Mouse (Mus musculus) layer of hippocampus, postnatal 10 days (tissue): ENCODE measurements around the gene Bfar. TPM values are rescaled to one million over a fixed set of nuclear protein-coding genes. Genes with fewer than 3 reads are reported as not detected.
"Not testable (repeated sequence)": the region's sequence is repeated elsewhere in the genome, so short reads cannot be mapped to it uniquely, and the experiment has no call there.

ENCODE experiments used
- DNase-seq, 2 experiments: peaks; one replicate each; pipeline ENCODE4 v3.0.0; 2021; ENCODE audit warnings: low spot score in 2 of 2
- total RNA-seq, 2 experiments: library from RNA; stranded (reverse); gene quantifications; 2 replicates each; pipeline ENCODE4 v1.2.3; 2021

Bfar gene
- total RNA-seq, 2 experiments from 2014 or later: 38.8 to 39.5 TPM

DNA sequence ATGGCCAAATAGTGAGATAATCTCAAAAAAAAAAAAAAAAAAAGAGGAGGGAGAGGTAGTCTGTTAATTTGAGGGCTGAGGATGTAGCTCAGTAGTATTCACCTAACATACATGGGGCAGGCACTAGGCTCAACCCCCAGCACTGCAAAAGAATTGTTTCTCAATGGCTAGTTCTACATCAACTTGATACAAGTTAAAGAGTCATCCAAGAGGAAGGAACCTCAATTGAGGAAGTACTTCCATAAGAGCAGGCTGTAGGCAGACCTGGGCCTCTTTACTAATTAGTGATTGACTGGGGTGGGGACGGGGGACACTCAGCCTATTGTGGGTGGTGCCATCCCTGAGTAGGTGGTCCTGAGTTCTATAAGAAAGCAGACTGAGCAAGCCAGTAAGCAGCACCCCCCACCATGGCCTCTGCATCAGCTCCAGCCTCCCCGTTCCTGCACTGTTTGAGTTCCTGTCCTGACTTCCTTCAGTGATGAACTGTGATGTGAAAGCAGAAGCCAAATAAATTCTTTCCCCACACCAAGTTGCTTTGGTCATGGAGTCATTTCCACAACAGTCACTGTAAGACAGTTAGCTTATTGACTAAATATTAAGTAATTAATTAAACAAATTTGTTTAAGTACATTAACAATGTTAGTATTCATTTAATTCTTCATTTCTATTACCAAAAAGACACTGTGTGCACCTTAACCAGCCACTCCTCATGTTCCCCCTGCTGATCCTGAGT is 45.3 kb downstream of the Bfar start:
- DNase-seq: no peak

DNA sequence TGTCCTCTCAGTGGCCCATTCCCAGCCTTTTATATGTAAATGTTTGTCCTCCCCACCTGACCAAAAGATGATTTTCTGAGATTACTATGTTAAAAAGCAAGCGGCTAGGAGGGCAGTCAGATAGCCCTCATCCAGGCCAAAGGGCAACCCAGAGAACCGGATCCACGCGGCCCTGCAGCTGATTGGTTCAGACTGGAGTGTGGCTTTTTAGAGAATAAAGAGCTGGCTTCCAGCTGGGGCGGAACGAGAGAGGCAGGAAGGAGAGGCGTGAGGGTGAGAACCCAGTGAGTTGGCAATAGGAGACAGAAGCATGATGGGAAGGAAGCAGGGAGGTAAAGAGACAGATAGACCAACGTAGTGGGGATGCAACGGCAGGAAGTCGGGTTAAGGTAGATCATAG is 51.3 kb downstream of the Bfar start:
- no peak for DNase-seq

DNA sequence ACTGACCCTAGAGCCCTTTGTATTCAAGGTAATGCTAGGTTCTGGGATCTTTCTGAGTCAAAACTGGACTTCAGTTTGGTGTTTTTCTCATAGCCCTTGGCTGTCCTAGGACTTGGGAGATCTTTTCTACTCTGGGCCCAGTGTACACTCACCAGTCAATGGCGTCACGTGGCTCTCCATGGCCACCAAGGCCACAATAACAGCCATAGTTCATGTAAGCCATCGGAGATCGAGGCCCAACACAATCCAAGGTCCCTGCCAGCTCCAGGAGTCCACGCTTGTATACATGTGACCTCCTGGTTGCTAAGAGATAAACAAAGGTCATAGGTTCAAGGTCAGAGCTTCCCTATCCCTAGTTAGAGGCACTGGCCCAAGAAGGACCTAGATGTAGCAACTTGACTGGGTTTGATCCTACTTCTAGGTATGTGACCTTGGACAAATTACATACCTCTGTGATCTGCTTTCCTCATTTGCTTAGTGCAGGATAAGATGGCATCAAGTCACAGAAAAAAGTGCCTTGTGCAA is 56.2 kb downstream of the Bfar start:
- no peak for DNase-seq

DNA sequence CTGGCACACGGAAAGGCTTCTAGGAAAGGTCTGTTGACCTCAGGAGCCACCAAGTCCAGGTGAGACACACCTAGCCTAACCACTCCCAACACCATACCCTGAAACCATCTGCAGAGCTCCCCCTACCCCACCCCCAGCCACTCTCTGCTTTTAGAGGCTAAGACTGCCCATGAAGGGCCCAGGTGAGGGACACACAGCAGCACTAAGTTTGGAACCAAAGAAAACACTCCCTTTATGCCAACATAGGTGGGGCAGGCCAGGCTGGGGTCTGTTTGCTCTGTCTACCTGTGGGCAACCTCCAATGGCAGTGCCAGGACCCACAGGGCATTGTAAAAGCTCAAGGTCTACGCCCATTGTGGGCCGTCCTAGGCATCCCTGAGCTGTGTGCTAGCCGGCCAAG is 57.8 kb downstream of the Bfar start:
- DNase-seq: no peak

DNA sequence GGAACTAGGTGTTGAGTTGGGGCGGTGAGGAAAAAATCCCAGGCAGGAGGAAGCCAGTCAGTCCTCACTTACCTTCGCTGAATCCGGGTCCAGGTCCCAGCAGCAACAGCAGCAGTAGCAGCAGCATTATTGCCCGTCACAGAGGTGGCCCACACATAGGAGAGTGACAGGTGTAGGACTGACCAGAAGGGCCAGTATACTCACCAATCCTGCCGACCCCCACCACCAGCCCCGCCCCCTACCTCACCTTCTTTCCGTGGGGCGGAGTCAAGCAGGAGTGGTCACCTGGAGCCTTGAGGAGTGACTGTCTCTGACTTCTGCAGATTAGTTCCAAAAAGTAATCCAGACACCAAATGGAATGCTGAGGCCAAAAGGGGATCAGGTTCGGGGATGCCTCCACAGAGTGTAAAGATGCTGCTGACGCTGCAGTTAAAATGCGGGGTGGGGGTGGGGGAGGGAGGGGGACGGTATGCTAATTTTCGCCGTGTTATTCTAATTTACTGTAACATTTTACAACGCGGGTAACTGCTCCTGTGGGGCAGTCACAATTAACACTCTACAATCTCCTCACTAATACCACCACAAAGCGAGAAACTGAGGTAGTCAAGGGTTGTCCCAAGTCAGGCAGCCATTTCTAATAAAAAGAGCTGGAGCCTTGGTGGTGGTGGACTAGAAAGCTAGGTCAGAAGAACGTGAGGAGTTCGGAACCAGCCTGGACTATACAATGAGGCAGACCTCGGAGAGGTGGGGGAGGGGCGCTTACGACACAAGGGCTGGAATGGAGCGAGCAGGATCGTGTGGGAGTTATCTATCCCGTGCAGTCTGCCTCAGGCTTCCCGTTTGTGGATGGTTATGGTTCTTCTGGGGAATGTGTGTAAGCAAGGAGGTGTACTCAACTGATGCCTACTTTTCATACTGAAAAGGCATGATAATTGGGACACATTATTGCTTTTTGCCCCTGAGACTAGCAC is 58.9 kb downstream of the Bfar start, which contains the start of gene Pla2g10:
Gene Pla2g10, minus strand, starts transcription at position 699 of the 971 bp plus-strand sequence.
- no peak for DNase-seq

DNA sequence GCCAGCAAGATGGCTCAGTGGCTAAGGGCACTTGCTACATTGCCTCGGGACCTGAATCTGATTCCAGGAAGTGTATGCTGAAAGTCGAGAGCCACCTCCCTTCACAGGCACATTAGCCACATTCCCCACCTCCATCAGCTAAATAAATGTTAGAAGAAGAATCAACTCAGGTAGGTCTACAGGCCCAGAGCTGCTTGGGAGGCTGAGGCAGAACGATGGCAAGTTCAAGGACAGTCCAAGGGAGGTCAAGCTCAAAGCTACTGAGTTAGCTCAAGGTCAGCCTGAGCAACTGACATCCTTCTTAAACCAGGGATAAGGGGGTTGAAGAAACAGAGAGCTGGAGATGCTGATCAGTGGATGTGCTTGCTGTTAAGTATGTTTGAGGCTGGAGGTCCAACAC is 61.1 kb downstream of the Bfar start:
- DNase-seq: no peak

DNA sequence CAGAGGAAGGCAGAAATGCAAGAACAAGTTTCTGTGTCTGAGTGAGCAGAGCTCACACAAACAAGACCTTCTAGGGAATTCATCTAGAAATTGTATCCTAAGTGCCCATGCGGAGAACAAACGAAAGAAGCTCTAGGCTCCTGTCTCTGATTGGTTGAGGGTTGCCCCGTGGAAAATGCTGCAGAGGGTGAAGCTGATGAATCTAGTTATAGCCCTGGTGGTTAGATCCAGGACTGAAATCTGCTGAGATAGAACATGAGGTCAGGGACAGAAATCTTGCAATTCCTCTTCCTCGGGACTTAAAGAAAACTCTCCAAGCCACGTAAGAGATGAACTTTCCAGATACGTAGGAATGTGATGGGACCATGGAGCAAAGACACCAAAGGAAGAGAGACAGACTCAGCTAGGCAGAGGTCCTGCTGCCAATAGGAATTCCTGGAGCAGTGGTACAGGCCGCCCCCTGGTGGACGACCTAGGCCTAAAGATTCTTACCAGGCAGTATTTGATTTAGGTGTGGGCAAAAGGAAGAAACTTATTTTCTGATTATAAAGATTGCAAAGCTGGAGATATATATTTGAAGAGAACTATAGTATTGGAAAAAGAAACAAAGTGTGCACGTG is 62.0 kb downstream of the Bfar start:
- peak; percentile 81 to 87 for DNase-seq

DNA sequence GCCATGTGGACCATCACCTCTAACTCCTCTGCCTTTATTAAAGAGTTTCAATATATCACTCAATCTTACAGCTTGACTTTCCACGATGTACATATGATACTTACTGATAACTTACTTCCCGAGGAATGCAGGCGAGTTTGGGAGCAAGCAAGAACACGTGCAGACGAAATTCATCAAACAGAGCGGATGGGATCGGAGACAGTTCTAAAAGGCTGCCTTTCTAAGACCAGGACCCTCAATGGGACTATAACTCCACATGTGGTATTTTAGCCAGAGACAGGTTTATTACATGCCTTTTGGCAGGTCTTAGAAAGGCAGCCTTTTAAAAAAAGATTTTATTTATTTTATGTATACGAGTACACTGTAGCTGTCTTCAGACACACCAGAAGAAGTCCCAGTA is 64.3 kb downstream of the Bfar start:
- DNase-seq: no peak

DNA sequence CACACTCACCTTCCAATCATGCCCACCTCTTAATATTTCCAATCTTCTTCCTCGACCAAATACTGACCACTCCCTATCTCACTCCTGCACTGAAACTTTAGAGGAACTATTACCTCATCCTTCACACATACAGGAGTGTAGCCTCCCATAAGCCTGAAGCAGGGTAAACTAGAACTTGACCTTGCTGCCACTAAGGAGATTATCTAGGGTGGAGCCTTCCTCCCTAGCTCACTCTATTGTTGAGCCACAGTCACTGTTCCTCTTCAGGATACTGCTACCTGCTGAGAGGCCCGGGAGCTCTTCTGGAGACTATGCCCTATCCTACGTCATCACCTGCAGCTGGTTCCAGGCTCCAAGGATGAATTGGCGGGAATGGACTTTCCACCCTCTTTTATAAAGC is 67.4 kb downstream of the Bfar start:
- not testable (repeated sequence) for DNase-seq

DNA sequence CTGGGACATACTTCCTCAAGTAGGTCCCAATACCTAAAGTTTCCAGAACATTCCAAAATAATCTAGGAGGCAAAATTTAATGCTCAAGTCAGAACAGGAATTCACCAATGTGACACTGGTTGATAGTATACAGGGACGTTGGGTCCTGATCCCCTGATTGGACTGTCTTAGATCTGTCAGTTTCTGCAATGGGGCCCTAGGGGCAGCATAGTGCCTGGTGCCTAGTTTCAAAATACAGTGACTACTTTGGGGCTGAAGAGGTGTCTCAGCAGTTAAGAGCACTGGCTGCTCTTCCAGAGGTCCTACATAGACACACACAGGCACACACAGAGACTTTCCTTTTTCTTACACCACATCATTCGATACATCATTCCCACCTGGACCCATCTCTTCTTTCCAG is 69.2 kb downstream of the Bfar start:
- no peak for DNase-seq

DNA sequence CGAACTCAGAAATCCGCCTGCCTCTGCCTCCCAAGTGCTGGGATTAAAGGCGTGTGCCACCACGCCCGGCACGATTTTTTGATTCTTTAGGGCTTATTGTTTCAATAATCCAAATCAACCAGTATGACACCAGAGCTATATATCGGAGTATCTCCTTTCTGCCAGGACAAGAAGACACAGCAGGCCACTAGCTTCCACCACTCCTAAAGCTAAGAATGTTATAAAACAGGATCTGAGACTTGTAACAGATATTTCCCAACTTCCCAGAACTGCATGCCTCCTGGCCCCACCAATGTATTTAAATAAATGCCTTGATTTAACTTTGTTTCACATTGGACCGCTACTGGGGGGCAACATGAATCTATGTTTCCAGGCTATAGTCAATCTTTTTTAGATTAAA is 76.0 kb downstream of the Bfar start:
- DNase-seq: no peak

DNA sequence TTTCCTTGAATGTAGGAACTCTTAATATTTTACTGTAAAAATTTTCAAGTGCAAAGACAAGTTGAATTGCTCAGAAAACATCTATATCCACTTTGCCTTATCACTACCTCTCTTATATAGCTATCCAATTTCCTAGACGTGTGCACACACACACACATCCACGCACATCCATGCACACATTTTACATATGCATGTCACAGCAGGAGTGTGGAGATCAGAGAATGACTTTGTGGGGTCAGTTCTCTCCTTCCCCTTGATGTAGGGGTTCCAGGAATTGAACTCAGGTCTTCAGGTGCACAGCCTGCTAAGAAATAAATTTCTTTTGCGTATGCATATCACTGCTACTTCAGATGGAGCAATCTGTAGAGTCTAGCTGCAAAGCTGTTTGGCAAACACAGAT is 76.5 kb downstream of the Bfar start:
- DNase-seq: no peak

DNA sequence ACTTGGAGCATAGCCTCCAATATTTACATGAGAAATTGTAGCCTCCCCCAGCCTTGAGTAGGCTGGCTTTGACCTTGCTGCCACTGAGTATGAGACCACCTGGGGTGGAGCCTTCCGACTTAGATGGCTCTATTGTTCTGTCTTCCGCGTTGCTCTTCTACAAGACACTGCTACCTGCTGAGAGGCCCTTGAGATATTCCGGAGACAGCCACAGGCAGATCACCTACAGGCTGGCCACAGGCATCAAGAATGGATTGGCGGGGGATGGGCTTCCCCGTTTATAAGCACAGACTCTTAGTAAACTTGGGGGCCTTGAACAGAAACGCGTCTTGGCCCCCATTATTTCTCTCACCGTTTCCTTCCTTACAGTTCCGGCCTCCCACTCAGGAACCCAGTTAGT is 77.2 kb downstream of the Bfar start:
- DNase-seq: not testable (repeated sequence)

DNA sequence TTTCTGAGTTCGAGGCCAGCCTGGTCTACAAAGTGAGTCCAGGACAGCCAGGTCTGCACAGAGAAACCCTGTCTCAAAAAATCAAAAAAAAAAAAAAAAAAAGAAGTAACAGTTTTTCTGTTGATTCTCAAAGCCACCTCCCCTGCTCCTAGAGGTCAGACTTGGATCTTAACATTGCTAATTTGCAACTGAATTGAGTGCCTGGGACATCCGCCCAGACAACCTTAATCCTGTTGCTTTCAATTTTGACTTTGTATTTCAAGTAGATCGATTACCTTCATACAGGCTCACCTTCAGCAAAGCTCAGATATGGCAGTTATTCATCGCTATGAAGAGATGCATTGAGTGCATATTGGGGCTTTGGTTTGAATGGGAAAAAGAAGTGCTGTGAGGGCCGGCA is 77.6 kb downstream of the Bfar start:
- DNase-seq: no peak

DNA sequence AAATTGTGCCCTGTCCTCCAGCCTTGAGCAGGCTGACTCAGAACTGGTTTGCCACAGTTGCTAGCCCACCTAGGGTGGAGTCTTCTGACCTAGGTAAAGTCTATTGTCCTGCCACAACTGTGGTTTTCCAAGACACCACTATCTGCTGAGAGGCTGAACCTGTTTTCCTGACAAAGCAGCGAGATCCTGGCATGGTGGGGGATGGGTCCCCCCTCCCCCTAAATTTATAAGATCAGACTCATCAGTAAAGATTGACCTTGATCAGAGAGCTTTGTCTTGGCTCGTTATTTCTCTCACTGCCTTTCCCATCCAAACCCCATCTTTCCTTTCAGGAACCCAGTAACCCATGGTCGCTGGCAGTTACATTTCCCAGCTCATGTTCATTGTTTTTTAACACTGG is 78.3 kb downstream of the Bfar start:
- no peak for DNase-seq

DNA sequence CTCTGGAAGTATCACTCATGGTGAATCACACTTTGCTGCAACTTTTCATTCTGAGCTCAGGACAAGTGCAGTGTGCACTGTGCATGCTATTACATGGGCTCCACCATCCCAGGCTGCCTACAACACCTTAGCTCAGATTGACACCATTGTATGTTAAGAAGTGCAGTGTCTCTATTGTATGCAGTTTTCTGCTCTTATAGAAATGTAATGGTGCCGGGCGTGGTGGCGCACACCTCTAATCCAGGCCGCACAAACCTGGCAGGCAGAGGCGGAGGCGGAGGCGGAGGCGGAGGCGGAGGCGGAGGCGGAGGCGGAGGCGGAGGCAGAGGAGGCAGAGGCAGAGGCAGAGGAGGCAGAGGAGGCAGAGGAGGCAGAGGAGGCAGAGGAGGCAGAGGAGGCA is 79.0 kb downstream of the Bfar start:
- DNase-seq: no peak

Other genes with a start within 250 kb of the Bfar start
- 10 to 100 TPM; 30.9 to 33.0 TPM for gene Parn, start 3.7 kb upstream of the Bfar start, total RNA-seq
- 1 to 10 TPM; 4.2 to 4.8 TPM for gene 3110001I22Rik, start 71 bp downstream of the Bfar start, total RNA-seq
- not detected for gene Pla2g10, start 59.1 kb downstream of the Bfar start, total RNA-seq
- 10 to 100 TPM; 44.8 to 46.5 TPM for gene Rrn3, start 108.8 kb downstream of the Bfar start, total RNA-seq
- gene Ntan1, start 147.0 kb downstream of the Bfar start, total RNA-seq: 10 to 100 TPM; 91.3 to 94.8 TPM
- gene Pdxdc1, start 231.3 kb downstream of the Bfar start, total RNA-seq: 10 to 100 TPM; 77.4 to 84.8 TPM
- gene Mpv17l, start 231.3 kb downstream of the Bfar start, total RNA-seq: 10 to 100 TPM; 73.7 to 74.7 TPM